Mouse (Mus musculus): Measurements from ENCODE around the gene Flg2. TPM values are rescaled to one million over a fixed set of nuclear protein-coding genes. Genes with fewer than 3 reads are reported as not detected.

Flg2 gene
- polyA plus RNA-seq (2017; shearing (Covaris generic)) = not detected

GRCm38 (mm10) chr3:93196978-93197377, at the start of gene Flg2:
Gene Flg2, plus strand, starts transcription at chr3:93197278.

Other genes starting within 250 kb of the Flg2 start
- not detected for gene Lce3d, start 239.9 kb upstream of the Flg2 start, polyA plus RNA-seq (2017; shearing (Covaris generic))
- not detected for gene Lce3e, start 230.2 kb upstream of the Flg2 start, polyA plus RNA-seq (2017; shearing (Covaris generic))
- not detected for gene Lce3f, start 205.1 kb upstream of the Flg2 start, polyA plus RNA-seq (2017; shearing (Covaris generic))
- gene Crct1, start 181.6 kb upstream of the Flg2 start, polyA plus RNA-seq (2017; shearing (Covaris generic)) = not detected
- gene Lce1m, start 178.2 kb upstream of the Flg2 start, polyA plus RNA-seq (2017; shearing (Covaris generic)) = not detected
- gene Gm4858, start 128.5 kb upstream of the Flg2 start, polyA plus RNA-seq (2017; shearing (Covaris generic)) = 0.74 TPM
- not detected for gene Crnn, start 52.5 kb upstream of the Flg2 start, polyA plus RNA-seq (2017; shearing (Covaris generic))
- gene Flg, start 76.2 kb downstream of the Flg2 start, polyA plus RNA-seq (2017; shearing (Covaris generic)) = not detected
- not detected for gene Hrnr, start 122.5 kb downstream of the Flg2 start, polyA plus RNA-seq (2017; shearing (Covaris generic))
- gene Rptn, start 196.4 kb downstream of the Flg2 start, polyA plus RNA-seq (2017; shearing (Covaris generic)) = not detected
- 0.15 TPM for gene Tchh, start 245.1 kb downstream of the Flg2 start, polyA plus RNA-seq (2017; shearing (Covaris generic))